Mouse (Mus musculus) kidney, adult 18-20 months (tissue): ENCODE data around the gene Nod1.

Experiments used
- DNase-seq: peaks from one replicate; pipeline ENCODE4 v3.0.0; 2021

Gene Nod1

DNA sequence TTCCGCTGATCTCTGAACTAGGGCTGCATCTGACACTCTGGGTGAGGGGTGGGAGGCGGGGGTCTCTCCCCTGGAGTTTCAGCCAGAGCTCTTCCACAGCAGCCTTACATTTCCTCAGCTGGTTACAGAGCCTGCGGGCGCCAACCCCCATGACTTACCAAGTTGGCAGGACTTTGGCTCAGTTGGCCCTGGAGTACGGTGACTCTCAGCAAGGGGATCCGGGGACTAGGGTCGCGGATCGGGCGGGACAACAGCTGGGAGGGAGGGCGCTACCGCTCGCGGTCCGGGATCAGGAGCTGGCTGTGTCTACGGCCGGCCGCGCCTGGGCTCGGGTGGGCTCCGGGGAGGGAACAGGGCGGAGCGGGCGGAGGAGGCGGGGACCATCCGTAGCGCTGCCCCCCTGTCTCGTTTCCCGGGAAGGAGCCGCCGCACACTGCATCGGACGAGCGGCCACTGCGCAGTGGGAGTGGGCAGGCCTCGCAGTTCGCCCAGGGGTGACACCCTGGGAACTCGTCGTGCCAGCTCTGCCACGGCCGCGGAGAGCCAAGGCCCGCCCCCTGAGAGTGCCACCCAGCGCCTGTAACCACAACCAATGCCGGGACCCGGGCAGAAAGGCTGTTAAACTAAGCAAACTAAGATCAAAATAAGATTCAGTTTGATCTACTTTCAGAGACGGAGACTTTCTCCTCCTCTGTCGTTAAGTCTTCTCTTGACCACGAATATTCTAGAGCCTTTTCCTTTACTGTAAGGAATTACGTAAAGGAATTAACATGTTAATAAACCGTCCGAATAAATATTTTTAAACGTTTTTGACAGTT is at the start of gene Nod1:
Gene Nod1, minus strand, starts transcription at position 502 of the 818 bp plus-strand sequence.
- peak; percentile 85 for DNase-seq

DNA sequence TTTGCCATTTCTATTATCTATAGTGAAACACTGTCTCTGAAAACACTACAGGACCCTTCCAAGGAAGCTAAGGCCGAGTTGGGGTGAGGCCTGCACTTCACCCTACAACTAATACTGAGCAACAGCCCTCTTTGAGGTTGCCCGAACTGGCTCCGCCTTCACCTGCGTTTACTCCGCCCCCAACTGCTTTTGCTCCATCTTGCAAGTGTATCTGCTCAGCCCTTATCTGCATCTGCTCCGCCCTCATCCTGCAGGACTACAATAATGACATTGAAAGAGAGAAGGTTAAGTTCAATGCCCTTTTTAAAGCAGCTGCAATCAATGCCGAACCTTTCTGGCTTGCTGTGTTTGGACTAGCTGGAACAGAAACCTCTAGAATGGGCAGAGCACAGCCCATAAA is 49.4 kb upstream of the Nod1 start:
- DNase-seq: no peak

DNA sequence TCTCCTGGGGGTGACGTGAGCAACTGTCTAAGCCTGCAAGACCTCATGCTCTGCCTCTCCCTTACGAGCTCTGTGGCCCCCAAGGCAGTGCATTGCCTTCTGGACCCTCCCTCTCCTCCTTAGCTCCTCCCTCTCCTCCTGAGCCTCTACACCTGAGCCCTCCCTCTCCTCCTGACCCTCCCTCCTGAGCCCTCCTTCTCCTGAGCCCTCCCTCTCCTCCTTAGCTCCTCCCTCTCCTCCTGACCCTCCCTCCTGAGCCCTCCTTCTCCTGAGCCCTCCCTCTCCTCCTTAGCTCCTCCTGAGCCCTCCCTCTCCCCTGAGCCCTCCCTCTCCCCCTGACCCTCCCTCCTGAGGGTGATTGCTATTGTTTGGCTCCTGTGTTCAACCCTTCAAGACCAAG is 46.0 kb upstream of the Nod1 start:
- no peak for DNase-seq

DNA sequence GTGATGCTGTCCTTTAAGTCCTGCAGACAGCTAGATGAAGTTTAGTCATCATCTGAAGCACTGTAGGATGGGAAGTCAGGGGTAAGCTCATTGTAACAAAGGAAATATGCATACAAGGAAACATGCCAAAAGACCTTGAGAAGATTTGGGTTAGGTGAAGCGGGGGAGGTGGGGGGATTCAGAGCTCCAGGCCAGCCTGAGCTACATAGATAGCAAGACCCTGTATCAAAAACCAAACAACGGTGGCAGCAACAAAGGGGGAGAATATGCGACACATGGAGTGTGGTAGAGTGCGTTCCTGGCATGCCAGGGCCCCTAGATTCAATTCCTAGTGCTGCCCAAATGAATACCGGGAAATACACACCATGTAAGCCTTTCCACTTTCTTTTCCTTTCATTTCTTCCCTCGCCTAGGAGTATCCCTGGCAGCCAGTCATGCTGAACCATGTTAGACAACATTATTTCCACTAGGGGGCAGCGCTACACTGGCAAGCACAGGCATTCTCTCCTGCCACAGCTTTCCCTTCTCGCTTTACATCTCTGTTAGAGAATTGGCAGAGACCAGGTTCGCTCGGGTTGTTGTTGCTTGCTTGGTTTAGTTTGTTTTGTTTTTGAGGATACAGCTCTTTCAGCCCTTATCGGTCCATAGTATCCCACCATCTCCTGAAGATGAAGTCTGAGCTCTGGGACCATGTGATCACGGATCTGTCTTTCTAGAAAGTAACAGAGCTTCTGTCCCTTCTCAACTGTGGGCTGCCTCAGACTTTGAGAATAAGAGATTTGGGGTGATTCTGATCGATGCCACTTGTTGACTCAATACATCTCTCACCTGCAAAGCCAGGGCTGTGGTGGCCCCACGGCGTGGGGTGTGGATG is 44.5 kb upstream of the Nod1 start:
- peak; percentile 62 for DNase-seq

DNA sequence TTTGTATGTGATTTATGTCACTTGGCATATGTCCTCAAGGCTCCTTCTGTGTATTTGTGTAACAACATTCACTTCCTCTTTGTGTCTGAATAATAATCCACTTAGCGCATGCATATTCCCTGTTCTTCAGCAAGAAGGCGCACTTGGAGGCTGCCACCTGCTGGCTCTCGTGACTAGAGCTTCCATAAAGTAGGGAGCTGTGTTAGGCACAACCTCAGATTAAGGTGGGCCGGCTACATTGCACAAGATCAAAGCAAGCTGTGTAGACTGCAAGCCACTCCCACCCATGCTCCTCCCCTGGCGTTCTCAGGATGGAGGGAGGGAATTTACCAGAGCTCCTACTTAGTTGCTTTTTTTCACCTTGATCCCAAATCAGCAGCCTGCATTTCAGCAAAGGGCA is 43.8 kb upstream of the Nod1 start:
- DNase-seq: peak; percentile 65

DNA sequence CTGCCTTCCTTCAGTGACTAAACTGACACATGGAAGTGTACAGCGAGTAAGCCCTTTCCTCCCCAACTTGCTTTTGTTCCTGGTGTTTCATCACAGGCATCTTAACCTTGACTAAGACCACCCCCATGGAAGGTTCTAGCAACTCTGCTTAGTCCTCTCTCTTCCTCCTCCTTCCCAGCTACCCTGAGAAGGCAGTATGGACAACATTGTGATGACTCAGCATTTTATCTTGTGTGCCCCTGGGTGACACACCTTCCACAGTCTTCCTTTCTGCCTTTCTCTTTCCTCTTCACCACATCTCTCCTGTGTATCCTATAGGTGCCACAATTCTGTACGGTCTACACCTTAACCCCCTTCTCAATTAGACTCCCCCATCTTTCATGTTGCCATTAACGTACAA is 41.8 kb upstream of the Nod1 start:
- no peak for DNase-seq

DNA sequence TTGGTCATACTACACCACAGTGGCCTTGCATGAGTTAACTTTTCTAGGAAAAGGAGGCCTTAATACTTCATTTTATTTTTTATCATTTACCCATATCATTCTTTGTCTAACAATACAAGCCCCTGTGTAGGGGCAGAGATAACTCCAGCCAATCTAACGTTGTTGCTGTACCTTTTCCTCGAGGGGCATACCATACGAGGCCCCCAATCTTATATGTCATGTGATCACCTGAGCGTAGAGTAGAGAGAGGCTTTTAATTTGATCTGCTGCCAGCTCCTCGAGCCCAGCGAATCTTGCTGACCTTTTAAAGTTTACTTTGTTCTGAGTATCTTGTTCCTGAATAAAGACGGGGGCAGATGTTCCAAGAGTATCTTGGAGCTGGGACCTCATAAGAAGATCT is 40.1 kb upstream of the Nod1 start:
- no peak for DNase-seq

DNA sequence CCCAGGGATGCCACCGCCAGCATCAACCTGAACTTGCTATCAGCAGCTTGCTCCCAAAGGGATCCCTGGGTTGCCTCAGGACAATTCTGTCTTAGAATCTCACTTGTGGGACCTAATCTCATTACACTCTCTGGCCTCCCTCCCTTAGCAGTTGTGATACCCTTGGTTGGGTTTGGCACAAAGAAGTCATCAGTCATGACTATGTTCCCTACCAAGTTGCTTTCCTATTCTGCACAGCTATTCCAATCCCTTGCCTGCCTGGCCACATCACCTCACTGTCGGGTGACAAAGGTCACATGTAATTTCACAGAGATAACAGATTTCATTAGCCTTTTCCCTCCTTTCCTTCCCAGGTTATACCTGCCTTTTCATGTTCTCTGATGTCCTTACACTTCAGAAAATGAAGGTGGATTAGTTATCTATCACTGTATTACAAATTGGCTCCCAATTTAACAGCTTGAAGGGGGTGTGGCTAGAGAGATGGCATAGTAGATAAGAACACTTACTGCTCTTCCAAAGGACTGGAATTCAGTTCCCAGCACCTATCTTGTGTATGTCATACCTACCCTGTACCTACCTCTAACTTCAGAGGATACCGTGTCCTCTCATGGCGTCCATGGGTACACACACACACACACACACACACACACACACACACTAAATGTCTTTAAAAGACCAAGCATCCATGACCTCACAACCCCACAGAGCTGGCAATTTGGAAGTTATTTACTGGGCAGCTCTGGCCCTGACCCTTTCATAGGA is 38.1 kb upstream of the Nod1 start:
- DNase-seq: no peak

DNA sequence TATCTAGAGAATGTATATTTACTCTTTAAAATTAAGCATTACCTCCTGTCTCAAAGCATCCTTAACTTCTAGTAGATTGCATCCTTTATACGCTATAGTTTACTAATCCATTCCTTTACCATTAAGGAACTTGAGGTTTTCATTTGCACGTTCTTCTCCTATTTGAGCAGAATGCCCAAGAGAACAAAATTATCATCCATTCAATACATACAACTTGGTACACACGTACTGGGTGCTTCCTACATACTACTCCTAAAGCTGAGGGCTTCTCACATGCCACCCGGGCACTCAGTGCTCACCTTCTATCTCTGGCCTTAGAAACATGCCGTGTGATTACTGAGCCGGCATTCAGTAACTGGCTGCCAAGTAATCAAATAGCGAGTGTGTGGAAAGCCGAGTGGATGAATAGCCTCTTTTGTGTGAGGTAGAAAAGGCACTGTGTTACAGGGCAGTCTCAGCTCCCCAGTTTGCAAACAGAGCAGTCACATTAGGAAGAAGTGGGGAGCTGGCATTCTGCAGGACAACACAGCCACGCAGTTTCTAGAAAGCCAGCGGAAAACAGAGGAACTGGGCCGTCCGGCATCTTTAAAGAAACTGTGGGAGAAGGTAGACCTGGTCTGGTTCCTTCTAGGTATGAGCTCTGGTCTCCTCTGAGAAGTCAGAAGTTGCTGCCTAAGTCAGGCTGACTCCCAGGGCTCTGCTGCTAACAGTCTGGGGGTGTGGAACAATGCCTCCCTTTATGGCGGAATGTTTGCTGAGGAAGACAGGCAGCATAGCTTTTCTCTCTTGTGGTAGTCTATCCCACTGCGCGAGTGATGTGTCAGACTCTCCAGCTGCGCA is 37.2 kb upstream of the Nod1 start:
- DNase-seq: no peak

DNA sequence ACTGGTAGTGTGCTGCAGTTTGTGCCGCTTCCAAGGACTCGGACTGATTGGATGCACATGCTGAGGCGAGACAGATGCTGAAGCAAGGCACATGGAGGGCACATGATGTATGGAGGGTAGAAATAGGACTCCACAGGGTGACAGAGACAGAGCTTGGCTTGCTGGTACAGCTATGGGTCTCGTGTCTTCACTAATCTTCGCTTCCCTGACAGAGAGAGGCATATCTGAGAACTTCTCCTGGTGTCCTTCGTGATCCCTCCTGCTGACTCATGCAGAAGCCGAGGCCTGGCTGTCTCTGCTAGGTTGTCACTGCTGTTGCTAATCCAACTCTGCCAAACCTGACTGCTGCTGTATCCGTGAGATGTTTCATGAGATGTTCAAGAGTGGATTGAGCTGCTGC is 36.0 kb upstream of the Nod1 start:
- no peak for DNase-seq

DNA sequence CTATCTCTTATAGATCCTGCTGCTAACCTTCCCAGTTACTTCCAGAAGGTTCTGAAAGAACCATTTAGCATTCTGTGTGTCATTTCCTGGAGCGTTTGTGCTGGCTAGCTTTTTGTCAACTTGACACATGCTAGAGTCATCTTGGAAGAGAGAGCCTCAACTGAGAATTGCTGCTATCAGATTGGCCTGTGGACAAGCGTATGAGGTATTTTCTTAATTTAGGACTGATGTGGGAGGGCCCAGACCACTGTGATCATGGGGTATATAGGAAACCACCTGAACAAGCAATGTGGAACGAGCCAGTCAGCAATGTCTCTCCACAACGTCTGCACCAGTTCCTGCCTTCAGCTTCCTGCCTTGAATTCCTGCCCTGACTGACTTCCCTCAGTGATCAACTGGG is 31.1 kb upstream of the Nod1 start:
- no peak for DNase-seq

DNA sequence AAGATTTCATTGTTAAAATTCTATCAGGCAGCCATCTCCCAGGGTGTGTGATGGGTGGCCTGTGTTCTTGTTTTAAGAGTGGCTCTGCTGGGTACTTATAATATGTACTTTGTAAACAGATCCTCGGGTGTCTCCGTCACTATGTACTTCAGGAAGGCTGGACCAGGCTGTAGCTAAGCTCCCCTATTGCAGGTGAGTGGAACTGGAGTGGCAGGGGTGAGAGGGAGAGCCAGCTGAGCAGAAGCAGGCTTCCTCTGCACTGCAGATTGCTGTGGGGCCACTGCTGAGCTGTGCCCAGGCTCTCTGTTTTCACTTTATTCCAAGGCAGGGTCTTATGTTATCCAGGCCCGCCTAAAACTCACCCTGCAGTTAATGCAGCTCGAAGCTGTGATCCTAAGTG is 30.0 kb upstream of the Nod1 start:
- no peak for DNase-seq

DNA sequence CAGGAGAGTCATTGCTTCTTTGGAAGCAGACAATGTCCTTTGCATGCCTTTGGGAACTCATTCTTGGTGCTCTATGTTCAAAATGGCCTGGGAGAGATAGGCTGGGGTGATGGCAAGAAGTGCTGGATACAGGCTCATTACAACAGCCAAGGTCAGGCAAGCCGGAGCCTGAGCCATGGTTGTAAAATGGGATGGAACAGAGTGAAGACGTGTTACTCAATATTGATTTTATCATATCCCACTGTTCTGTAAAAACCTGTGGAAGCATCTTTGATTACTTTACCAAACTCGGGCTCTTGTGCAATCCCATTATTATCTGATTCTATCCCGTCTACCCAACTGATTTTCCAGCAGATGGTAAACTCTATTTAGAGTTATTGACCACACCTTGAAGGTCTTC is 28.9 kb upstream of the Nod1 start:
- no peak for DNase-seq

DNA sequence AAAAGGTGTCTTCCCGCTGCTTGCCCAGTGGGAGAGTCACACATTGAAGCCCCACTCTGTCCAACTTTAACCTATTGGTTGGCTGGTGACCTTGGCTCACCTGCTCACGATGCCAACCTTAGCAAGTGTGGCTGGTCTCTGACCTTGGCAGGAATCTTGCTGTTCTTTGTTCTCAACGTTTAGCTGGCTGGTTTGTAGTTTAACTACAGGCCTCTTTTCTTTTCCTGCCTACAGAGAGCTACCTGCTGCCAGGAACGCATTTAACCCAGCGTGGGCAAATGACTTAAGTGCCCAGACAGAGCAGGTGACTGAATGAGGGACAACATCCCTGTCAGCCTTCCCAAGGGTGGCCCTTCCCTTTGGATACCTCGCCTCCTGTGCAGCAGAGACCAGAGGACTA is 25.3 kb upstream of the Nod1 start:
- peak; percentile 72 for DNase-seq

DNA sequence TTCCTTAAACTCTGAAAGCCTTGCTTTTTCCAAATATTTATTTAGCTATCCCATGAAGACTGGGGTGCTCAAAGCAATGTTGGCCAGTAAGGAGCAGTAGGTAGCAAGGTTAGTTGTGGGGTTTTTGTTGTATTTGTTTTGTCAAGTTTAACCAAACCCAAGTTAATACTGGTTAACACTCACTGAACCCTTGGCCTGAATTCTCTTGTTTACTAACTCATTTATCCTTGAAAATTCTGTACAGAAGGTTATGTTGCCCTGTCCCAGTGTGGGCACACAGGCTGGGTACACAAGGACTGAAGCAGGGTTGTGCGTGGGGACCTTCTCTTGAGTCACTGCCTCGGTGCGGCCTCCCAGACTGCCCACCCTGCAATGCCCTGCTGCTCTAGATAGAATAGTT is 23.9 kb upstream of the Nod1 start:
- no peak for DNase-seq

DNA sequence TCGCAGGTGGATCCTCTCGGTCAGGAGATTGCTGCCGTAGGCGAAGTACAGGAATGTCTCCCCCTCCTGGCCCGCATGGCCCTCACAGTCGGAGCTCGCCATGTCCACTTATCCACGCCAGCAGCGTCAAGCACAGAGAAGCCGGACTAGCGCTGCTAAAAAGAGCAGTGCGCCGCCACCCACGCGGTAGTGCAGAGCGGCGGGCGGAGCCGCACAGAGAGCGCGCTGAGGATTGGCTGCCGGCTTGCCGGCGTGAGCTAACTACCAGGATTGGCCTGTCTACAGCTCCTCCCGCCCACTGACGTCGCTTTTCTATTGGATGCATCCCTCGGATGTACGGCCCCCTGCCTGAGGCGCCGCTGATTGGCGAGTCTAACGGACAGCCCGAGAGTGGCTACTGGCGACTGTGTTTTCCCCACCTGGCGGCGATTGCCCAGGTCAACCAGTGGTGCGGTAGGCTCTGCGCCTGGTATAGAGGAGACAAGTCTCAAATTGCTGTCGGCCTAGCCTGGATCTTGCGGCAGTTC is 20.4 kb upstream of the Nod1 start, which contains the start of gene Ggct:
Gene Ggct, minus strand, starts transcription at position 217 of the 527 bp plus-strand sequence.
- peak; percentile 95 for DNase-seq

DNA sequence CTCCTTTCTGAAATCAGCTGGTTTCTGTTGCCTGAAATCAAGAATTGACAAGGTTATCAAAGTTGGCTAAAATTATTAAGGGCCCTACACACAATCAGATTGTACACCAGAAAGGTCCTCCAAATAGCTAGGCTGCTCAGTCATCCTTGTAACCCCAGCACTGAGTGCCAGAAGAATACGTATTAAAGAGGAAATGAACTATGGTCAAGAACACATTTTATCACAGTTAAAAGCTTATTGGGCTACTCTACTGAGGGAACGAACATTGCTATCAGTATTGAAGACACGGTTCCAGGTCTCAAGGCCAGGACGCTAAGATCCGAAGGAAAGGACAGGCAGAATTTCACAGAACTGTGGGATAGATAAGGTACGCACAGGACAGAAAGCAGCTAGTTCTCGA is 19.7 kb upstream of the Nod1 start:
- no peak for DNase-seq

DNA sequence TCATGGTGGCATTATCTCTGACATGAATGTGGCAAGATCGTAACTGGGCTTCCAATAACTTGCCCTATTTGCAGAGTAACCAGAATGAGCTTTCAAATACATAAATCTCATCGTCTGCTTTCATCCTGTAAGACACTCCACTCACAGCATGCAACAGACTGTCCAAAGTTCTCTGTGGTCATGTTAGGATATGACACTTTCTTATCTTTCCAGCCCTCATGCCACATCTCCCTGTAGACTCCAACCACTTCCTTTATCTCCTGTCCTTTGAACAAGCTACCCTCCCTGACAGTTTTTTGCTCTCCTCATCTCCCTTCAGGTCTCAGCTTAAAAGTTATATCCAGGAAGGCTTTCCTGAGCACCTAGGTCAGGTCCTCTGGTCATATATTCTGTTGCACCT is 18.8 kb upstream of the Nod1 start:
- DNase-seq: no peak

DNA sequence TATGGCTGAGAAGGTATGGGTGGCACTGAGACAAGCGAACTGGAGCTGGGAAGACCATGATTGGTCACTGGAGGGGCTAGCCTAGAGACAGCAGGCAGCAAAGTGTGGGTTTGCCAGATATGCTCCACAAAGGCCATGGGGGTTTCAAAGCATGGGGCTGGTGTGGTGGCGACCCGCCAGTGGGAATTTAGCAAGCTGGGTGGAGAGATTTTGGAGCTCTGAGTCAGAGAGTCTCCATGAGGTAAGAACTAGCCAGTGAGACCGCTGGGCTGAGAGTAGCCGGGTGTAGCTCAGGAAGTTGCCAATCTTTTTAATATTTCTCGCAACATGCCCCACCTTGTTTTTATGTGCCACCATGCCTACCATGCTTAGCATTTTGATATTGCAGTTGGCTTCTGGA is 15.7 kb upstream of the Nod1 start:
- DNase-seq: no peak

DNA sequence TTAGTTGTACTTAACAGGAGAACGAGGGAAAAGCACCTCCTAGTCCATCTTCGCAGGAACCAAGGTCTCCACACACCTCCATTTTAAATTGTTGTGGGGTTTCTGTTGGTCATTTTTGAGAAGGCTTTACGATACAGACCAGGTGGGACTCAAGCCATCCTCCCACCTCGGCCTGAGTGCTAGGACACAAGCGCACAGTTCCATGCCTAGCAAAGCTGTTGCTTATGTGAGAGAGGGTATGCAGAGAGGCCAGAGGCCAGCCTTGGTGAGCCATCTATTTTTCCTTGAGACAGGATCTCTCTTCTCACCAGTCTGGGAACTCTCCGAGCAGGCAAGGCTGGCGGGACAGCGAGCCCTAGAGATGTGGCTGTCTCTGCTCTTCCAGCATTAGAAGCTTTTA is 11.7 kb upstream of the Nod1 start:
- DNase-seq: no peak

DNA sequence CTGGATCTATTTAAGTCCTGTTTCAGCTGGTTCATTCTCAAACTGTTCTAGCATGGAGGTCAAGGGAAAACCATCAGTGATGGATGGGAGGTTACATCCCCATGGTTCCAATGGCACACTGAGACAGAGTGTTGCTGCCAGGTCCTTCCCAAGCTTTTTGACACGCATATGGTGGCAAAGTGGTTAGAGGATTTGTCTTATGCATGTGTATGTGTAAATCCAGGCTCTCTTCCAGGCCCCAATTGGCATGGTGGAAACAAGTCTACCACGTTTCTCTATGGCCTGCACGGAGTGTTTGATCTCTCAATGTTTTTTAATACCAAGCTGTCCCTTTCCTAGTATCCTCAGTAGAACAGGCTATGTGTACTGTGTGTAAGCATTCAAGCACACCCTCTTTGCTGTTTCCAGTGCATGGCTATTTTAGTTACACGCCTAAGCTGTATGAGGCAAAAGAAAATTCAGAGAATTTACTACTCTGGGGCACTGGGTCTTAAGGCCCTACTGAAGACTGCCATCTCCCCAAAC is 11.2 kb upstream of the Nod1 start:
- no peak for DNase-seq

DNA sequence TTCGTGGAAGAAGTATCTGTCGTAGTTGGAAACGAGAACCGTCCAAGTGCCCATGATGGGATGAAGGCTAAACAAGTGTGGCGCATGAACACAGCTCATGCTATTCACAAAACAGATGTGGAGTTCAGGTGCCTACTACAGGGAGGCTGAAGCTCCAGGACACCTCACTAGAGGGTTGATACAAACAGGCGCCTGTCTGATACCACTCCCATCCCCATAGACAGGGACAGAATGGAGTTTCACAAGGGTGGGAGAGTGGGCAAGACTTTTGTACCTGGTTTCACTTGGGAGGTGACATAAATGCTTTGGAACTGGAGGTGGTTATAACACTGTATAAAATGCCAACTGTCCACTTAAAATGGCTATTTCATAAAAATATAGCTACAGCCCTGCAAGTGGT is 7.0 kb upstream of the Nod1 start:
- DNase-seq: no peak
